Mouse (Mus musculus) gastrocnemius, postnatal 36 days (tissue): ENCODE data around the gene Myo1e. TPM values are rescaled to one million over a fixed set of nuclear protein-coding genes. Genes with fewer than 3 reads are reported as not detected.

Experiments
- DNase-seq, 2 experiments: peaks; one replicate each; pipeline ENCODE4 v3.0.0; 2022
- intact Hi-C: fragments of 180-260 bp; cut with DNase I; formaldehyde crosslinking; loops from one replicate; pipeline ENCODE4 v1.15.1; 2025
- total RNA-seq, 2 experiments: library from RNA; stranded (reverse); gene quantifications; 2 replicates each; pipeline ENCODE4 v1.2.3; 2021

Gene Myo1e
- total RNA-seq, 2 experiments from 2014 or later, result 7.0 to 8.4 TPM

- no peak for DNase-seq
- intact Hi-C loops, result no loop called here
Measured at GRCm38 (mm10) chr9:70274476-70274875, 67.3 kb downstream of the Myo1e start.

DNA sequence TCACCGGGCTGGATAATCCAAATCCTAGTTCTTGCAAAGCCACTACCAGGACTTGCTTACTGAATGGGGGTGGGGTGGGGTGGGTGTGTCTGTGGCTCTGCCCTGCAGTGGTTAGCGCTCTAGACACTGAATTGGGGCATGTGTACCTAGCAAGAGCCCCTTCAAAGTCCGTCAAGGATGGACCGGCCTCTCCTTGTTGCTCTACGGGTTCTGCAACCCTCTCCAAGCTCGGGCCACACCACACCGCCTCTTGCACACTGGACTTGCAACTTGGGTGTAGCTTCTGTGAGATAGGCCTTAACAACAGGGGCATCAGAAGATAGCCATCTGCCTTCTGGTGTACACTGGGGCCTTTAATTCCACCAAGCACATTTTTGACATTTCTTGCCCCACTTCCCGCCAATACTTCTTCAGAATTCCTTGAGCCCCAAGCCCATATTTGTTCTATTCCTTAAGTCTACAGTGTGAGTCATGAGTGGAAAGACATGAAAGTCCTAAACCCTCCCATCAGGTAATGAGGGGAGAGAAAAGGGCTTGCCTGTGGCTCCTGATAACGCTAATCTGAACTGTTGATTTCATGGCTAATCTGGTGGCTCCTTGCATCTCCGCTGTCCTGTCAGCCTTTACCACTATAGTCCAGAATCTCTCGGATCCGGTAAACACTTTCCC lies 67.9 kb downstream of the Myo1e start:
- intact Hi-C loops, result no loop called here
- DNase-seq, result no peak

DNA sequence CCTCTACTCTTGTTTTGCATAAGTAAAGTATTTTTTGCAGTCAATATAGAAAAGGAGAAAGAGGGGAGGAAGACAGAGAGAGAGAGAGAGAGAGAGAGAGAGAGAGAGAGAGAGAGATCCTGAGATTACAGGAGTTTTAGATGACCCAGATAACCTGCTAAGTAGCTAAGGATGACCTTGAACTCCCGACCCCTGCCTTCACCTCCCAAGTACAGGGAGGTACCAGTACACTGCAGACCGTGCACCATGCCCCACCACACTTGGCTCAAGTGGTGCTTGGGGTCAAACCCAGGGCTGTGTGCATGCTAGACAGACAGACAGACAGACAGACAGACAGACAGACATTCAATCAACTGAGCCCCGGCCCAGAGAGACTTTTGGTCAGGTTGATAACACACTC lies 69.9 kb downstream of the Myo1e start:
- intact Hi-C loops, result no loop called here
- DNase-seq, result no peak

DNA sequence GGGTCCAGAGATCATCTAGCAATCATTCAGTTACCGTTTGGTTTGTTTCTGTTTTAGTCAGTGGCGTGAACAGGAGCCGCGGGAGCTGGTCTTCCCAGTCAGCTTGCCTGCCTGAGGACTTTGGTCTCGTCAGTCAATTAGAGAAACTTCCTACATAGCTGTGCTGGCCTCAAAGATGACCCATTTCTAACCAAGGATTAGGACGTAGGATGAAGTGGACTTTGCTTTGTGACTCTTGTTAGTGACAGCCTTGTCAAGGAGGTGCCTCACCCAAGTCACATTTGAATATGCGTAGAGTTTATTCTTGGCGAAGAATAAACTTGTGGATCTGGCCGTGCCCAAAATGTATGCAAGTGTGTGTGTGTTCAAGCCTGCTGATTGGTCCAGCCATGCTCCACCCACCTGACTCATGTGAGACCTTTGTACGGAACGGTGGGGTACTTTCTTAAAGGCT lies 70.4 kb downstream of the Myo1e start:
- no peak for DNase-seq
- intact Hi-C loops, result no loop called here

GRCm38 (mm10) chr9:70281407-70281806 lies 74.3 kb downstream of the Myo1e start:
- DNase-seq, result no peak
- intact Hi-C loops, result no loop called here

DNA sequence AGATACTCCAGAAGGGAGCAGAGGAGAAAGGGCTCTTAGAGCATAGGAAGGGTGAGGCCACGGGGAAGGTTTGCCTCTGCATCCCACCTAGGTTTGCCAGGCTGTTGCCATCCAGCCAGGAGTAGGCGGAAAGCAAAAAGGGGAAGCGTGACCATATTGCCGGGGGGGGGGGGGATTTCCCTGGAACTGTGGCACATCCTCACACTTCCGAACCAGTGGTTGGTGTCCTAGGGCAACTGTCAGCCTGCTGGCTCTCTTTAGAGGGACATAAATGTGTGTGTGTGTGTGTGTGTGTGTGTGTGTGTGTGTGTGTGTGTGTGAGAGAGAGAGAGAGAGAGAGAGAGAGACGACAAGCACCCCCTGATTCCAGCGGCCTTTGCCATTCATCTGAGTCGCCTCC lies 75.0 kb downstream of the Myo1e start:
- intact Hi-C loops, result no loop called here
- no peak for DNase-seq

DNA sequence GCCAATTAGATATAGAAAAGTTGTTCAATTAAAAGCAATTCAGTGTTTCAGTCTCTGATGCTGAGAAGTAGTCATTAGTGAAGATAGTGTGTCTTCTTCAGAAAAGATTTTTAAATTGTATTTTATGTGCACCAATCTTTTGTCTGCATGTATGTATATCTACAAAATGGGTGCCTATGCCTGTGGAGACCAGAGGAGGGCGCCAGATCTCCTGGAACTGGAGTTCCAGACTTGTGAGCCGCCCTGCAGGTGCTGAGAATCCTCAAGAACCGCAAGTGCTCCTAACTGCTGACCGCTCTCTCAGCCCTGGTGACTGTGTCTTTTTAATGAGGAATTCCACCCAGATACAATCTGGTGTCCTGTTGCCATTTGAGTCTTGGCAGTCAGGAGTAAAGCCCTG lies 76.0 kb downstream of the Myo1e start:
- intact Hi-C loops, result no loop called here
- DNase-seq, result no peak

GRCm38 (mm10) chr9:70284584-70285140 lies 77.5 kb downstream of the Myo1e start:
- no peak for DNase-seq
- intact Hi-C loops, result no loop called here

DNA sequence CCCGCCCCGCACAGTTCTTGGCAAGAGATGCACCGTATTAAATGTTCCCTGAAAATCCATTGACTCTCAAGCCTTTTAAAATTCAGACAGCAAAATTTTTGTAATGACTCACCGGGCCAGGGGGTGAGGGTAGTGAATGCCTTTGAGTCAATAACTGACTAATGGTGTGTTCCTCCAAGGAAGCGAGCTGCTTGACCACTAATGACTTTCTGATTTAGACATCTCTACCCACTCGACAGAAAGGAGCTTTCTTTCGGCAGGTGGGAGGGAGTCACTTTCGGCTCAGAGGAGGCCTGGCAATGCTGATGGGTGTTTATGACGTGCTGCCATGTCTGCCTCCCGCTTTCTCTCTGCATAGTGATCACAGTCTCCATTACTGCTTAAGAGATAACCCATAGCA lies 83.6 kb downstream of the Myo1e start:
- no peak for DNase-seq
- intact Hi-C loops, result no loop called here

DNA sequence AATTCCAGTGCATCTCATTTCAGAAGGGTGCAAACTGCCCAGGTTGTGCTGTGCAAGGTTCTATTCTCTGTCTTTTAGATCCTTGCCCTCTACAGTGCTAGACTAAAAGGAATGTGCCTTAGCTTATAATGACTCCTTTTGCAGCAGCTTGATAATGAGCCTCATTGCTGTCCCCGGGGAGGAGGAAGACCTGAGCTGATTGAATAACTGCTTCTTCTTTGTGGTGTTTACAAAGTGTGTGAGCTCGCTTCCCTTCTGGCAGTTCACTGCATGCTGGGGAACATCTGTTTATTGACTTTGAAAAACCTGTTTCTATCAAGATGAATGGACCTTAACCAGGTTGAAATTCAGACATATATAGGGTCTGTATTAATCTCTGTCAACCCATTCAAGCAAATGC lies 89.8 kb downstream of the Myo1e start:
- DNase-seq, result no peak
- intact Hi-C loops, result no loop called here

DNA sequence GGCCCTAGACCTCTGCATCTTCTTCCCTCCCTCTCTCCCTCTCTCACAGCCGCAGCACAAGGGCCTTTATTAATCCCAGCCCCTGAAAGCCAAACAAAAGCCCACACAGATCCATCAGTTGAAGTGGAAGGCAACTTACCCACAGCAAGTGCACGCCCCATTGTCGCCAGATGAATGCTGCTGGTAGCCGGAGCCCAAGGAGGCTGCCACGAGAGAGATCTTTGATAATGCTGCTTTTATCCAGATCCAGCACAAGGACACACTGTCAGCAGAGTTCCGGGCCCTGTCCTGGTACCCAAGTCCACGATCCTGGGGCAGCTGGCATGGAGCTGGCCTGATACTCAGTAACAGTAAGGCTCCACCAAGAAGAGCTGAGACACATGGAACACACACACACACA lies 91.1 kb downstream of the Myo1e start:
- intact Hi-C loops, result no loop called here
- DNase-seq, result no peak

DNA sequence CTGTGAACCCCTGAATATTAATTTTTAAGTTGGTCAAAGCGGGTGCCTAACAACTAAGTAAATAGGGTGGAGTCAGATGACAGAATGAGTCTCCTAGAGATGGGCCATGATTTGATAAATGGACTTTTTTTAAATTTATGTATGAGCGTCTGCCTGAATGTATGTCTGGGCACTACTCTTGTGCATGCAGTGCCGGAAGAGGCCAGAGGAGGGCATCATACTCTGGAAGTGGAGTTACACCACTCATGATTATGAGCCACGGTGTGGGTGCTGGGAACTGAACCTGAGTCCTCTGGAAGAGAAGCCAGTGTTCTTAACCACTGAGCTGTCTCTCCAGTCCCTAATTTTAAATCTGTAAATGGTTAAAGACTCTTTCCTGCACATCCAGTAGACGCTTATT lies 93.6 kb downstream of the Myo1e start:
- intact Hi-C loops, result no loop called here
- no peak for DNase-seq

- intact Hi-C loops, result no loop called here
- no peak for DNase-seq
Measured at GRCm38 (mm10) chr9:70301598-70301997, 94.4 kb downstream of the Myo1e start.

DNA sequence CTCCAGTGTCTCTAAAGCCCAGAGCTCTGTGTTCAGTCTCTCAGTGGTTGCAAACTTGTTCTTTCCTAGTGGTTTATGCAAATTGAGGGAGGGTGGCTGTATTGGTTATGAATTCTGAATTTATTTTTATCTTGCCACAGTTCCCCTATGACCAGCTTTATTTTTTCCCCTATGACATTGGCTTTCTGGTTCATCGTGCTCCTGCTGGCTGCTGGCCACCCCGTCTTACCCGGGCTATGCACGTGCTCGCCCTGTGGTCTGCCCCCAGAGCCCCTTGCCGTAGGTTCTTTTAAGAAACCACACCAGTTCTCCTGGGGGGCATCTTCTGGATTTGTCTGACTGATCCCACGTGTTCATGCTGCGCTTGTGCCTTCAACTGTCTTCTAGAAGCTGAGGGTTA lies 97.8 kb downstream of the Myo1e start:
- intact Hi-C loops, result no loop called here
- DNase-seq, result no peak

DNA sequence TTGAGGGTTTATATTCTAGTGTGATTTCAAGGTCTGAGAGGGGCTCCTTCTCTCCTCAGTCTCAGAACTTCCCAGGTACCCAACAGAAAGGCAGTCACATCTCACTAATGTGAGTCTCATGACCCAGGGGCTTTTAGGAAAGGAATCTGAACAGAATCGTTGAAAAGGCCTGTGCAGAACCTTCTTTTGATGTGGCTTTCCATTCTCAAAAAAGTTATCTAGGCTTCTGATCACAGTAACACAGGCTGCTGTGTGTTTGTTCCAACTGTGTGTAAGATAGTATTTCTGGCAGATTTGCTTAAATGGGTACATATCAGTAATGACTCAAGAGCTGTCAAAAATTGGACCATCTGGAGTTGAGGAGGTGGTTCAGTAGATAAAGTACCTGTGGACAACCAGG lies 102.9 kb downstream of the Myo1e start:
- intact Hi-C loops, result loop anchor here (5.0 kb wide), 1 partner anchor 48 kb away; no protein-coding TSS in a partner anchor
- no peak for DNase-seq

DNA sequence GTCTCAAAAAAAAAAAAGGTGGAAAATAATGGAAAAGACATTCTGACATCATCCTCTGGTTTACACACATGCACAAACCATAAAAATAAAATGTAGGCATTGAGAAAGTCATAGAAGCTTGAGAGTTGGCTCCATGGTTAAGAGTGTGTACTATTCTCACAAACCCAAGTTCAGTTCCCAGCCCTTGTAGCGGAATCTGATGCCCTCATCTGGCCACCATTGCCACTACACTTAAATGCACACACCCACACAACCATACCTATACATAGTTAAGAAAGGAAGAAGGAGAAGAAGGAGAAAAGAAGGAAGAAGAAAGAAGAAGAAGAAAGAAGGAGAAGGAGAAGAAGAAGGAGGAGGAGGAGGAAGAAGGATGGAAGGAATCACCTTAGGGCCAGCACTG lies 106.9 kb downstream of the Myo1e start:
- intact Hi-C loops, result loop anchor here (5.0 kb wide), 1 partner anchor 52 kb away; no protein-coding TSS in a partner anchor
- no peak for DNase-seq

DNA sequence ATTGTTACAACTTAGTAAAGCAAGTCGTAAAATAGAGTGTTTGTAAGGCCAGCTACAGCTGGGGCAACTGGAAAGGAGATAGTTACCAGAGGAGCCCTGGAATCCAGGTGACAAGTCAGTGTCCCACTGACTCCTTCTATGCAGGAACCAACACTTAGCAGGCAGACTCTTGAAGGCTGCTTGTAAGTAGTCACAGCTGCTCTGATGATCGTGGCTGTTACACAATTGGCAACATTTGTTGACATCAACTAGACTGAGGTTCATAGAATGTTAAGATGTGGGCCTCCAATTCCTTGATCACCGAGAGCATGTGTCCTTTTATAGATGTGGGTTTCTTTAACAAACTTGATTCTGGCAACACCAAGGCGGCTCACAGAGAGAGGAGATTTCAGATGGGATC lies 108.0 kb downstream of the Myo1e start:
- DNase-seq, result no peak
- intact Hi-C loops, result no loop called here

GRCm38 (mm10) chr9:70318601-70319000 lies 111.5 kb downstream of the Myo1e start:
- intact Hi-C loops, result no loop called here
- DNase-seq, result peak; percentile 8 to 24

DNA sequence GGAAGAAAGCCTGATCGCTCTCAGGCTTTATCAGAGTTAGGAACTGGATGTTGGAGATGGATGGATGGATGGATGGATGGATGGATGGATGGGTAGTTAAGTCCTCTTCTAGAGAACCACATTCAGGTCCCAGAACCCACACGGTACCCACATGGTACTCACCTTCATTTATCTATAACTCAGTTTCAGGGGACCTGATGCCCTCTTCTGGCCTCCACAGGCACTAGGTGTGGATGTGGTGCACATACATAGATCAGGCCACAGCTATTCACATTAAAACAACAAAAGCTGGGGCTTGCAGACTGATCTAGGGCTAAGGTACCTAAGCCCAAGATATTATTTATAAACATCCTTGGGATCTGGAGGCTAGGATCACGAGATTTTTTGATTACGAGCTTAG lies 117.2 kb downstream of the Myo1e start:
- intact Hi-C loops, result loop anchor here (5.0 kb wide), 1 partner anchor 117 kb away; the partner anchor contains the start of gene Myo1e

DNA sequence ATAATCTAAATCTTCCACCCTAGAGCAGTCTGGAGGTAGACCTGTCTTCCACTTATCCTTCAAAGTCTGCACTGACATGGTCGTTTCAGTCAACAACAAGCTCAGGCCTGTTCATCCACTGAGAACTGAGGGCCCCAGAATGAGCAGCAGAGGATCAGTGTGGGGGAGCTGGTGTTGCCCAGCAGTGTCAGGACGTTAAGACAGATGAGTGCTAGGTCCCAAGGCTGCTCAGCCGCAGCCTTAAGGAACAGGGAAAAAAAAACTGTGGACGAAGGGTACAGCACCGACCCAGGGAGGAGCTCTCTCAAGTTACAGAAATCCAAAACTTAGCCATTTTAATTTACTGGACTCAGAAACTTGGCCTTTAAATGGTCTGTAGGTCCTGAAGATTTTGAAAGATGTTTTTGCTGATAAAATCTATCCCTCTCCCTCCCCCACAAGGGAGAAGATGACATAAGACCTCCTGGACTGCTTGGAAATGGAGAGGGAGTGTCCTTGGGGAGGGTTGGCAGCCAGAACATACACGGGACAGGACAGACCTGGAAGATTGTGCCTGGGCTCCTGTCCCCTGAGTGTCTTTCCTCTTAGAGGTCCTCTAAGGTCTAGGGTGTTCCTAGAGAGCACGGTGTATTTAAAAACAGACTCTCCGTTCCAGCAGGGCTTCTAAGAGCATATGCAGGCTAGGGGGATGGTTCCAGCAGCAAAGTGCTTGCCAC lies 118.9 kb downstream of the Myo1e start:
- intact Hi-C loops, result no loop called here
- DNase-seq, result peak in 1 of 2 experiments; percentile 10

More for the DNA sequence above, 117.2 kb downstream of the Myo1e start:
- no peak for DNase-seq

- no peak for DNase-seq
- intact Hi-C loops, result no loop called here
Measured at GRCm38 (mm10) chr9:70328193-70328841, 121.2 kb downstream of the Myo1e start.
